8 mouse cellular contexts compared by ENCODE assay signal in genomic region chr12:110377734-110378133, GRCm38 (mm10).
DNase-seq lines count a peak whose midpoint lies in the region; ATAC-seq and TF ChIP-seq lines count a peak whose summit lies in the region.

No protein-coding gene starts in this region.

- no peaks in the 10 kb centered on the region for H3K9me3 ChIP-seq in forebrain, postnatal 0 days (ENCODE audit: low read length)
- no peaks in the 10 kb centered on the region for H3K9me3 ChIP-seq in forebrain, embryonic 16.5 days (ENCODE audit: control insufficient read depth, low read length)
- no peaks in the 10 kb centered on the region for H3K9me3 ChIP-seq in liver, embryonic 12.5 days (replicated peaks)

- H3K4me1 ChIP-seq in forebrain, postnatal 0 days (ENCODE audit: insufficient read depth), result no peaks in the 10 kb centered on the region
- H3K4me1 ChIP-seq in forebrain, embryonic 16.5 days (replicated peaks; ENCODE audit: control insufficient read depth, insufficient read depth, low read length), result peaks cover 14% of the 10 kb centered on the region
- no peaks in the 10 kb centered on the region for H3K4me1 ChIP-seq in liver, embryonic 12.5 days

- H3K27ac ChIP-seq in forebrain, postnatal 0 days (ENCODE audit: low read depth, low read length), result no peak overlapping the region
- no peak overlapping the region for H3K27ac ChIP-seq in forebrain, embryonic 16.5 days (ENCODE audit: low read length)
- no peak overlapping the region for H3K27ac ChIP-seq in liver, embryonic 12.5 days

- no peaks in the 10 kb centered on the region for H3K36me3 ChIP-seq in forebrain, postnatal 0 days (ENCODE audit: insufficient read depth)
- no peaks in the 10 kb centered on the region for H3K36me3 ChIP-seq in forebrain, embryonic 16.5 days (ENCODE audit: control insufficient read depth, insufficient read depth)
- no peaks in the 10 kb centered on the region for H3K36me3 ChIP-seq in liver, embryonic 12.5 days

- no peak overlapping the region for H3K4me2 ChIP-seq in forebrain, postnatal 0 days (ENCODE audit: low read depth)
- H3K4me2 ChIP-seq in forebrain, embryonic 16.5 days (ENCODE audit: low read length), result no peak overlapping the region
- H3K4me2 ChIP-seq in liver, embryonic 12.5 days, result no peak overlapping the region

- intact Hi-C loops in gastrocnemius, postnatal 14 days (cut with DNase I; ENCODE audit: low total_unique reads), result no loop called here

- H3K9ac ChIP-seq in forebrain, postnatal 0 days, result no peak overlapping the region
- H3K9ac ChIP-seq in forebrain, embryonic 16.5 days (replicated peaks; ENCODE audit: low read depth, low read length), result no peak overlapping the region
- H3K9ac ChIP-seq in liver, embryonic 12.5 days, result no peak overlapping the region

- WGBS in forebrain, postnatal 0 days, result 49% methylated on average over 10 of the region's 10 CpGs
- 55% methylated on average over 10 of the region's 10 CpGs for WGBS in forebrain, embryonic 16.5 days
- 48% methylated on average over 10 of the region's 10 CpGs for WGBS in liver, embryonic 12.5 days (ENCODE audit: insufficient replicate concordance)

- no peak for ATAC-seq in forebrain, postnatal 0 days
- ATAC-seq in forebrain, embryonic 16.5 days, result no peak
- no peak for ATAC-seq in liver, embryonic 12.5 days

- peaks cover 12% of the 10 kb centered on the region for H3K27me3 ChIP-seq in forebrain, postnatal 0 days (ENCODE audit: insufficient read depth, low read length)
- peaks cover 10% of the 10 kb centered on the region; the same call in 1 of the 2 replicates for H3K27me3 ChIP-seq in forebrain, embryonic 16.5 days (replicated peaks; ENCODE audit: control insufficient read depth, insufficient read depth, low read length)
- H3K27me3 ChIP-seq in liver, embryonic 12.5 days (replicated peaks), result peaks cover 37% of the 10 kb centered on the region

- DNase-seq in forebrain, postnatal 0 days, result no peak
- peak; percentile 36 for DNase-seq in liver
- peak; percentile 81 for DNase-seq in NIH3T3 (ENCODE audit: low read depth)
- DNase-seq in gastrocnemius, postnatal 14 days, result peak; percentile 50
- peak; percentile 27 to 46 for DNase-seq in natural killer cell, adult 2 months (ENCODE audit: low spot score in 2 of 2)
- DNase-seq in embryo, embryonic 10.5 days (ENCODE audit: low spot score), result no peak

- peak; percentile 52 for TF ChIP-seq CTCF in forebrain, postnatal 0 days (IDR thresholded peaks at IDR 0.05; ENCODE audit: low read depth)

- H3K4me3 ChIP-seq in forebrain, postnatal 0 days (ENCODE audit: low read depth, low read length), result no peak overlapping the region
- H3K4me3 ChIP-seq in forebrain, embryonic 16.5 days (replicated peaks; ENCODE audit: low read length), result no peak overlapping the region
- no peak overlapping the region for H3K4me3 ChIP-seq in liver, embryonic 12.5 days

Comparison
In these comparisons a context has a peak if more than half of its experiments do, and no peak if none do; other contexts are left out.
1. DNase-seq: peak in liver (single experiment), NIH3T3 (single experiment), gastrocnemius, postnatal 14 days (single experiment) and natural killer cell, adult 2 months (2 of 2); none in forebrain, postnatal 0 days (single experiment) and embryo, embryonic 10.5 days (single experiment).